Mouse (Mus musculus): ENCODE results near the gene Mroh2a. TPM values are rescaled to one million over a fixed set of nuclear protein-coding genes. Genes with fewer than 3 reads are reported as not detected.

Mroh2a gene
- polyA plus RNA-seq, 1 experiment from 2014 or later = 2.8 TPM

GRCm38 (mm10) chr1:88272851-88273250, 46.1 kb downstream of the Mroh2a start:
- Histone ChIP-seq H3K4me1 (ENCODE audit: insufficient read depth, low read length) (peaks cover 13% of the 10 kb centered on the region), H3K27me3 (ENCODE audit: insufficient read depth, low read length) (no peaks in the 10 kb centered on the region), H3K36me3 (ENCODE audit: insufficient read depth, low read length) (peaks cover 66% of the 10 kb centered on the region), H3K27ac (ENCODE audit: low read length) (no peak overlapping the region), H3K4me3 (ENCODE audit: low read length) (no peak overlapping the region), H3K4me2 (replicated peaks; ENCODE audit: low read depth, low read length) (no peak overlapping the region), H3K9me3 (ENCODE audit: low read length) (no peaks in the 10 kb centered on the region), H3K9ac (replicated peaks; ENCODE audit: low read length) (no peak overlapping the region)
- no peak for ATAC-seq (ENCODE audit: low FRiP score, low TSS enrichment)
- 64% methylated on average over 4 of the region's 4 CpGs for WGBS

GRCm38 (mm10) chr1:88273326-88273725, 46.5 kb downstream of the Mroh2a start:
- Histone ChIP-seq H3K36me3 (ENCODE audit: insufficient read depth, low read length) (peaks cover 61% of the 10 kb centered on the region), H3K27me3 (ENCODE audit: insufficient read depth, low read length) (no peaks in the 10 kb centered on the region), H3K4me3 (ENCODE audit: low read length) (no peak overlapping the region), H3K9me3 (ENCODE audit: low read length) (no peaks in the 10 kb centered on the region), H3K4me2 (replicated peaks; ENCODE audit: low read depth, low read length) (no peak overlapping the region), H3K9ac (replicated peaks; ENCODE audit: low read length) (no peak overlapping the region), H3K4me1 (ENCODE audit: insufficient read depth, low read length) (peaks cover 13% of the 10 kb centered on the region), H3K27ac (ENCODE audit: low read length) (no peak overlapping the region)
- 95% methylated on average over 3 of the region's 3 CpGs for WGBS
- ATAC-seq (ENCODE audit: low FRiP score, low TSS enrichment) = no peak

- Histone ChIP-seq H3K9me3 (ENCODE audit: low read length) (no peaks in the 10 kb centered on the region), H3K36me3 (ENCODE audit: insufficient read depth, low read length) (peaks cover 56% of the 10 kb centered on the region), H3K4me1 (ENCODE audit: insufficient read depth, low read length) (peaks cover 13% of the 10 kb centered on the region), H3K27me3 (ENCODE audit: insufficient read depth, low read length) (no peaks in the 10 kb centered on the region), H3K27ac (ENCODE audit: low read length) (no peak overlapping the region), H3K4me3 (ENCODE audit: low read length) (no peak overlapping the region), H3K9ac (replicated peaks; ENCODE audit: low read length) (no peak overlapping the region), H3K4me2 (replicated peaks; ENCODE audit: low read depth, low read length) (no peak overlapping the region)
- ATAC-seq (ENCODE audit: low FRiP score, low TSS enrichment) = no peak
- WGBS = 81% methylated on average over 4 of the region's 4 CpGs
Observed at GRCm38 (mm10) chr1:88273832-88274231, 47.0 kb downstream of the Mroh2a start.

DNA sequence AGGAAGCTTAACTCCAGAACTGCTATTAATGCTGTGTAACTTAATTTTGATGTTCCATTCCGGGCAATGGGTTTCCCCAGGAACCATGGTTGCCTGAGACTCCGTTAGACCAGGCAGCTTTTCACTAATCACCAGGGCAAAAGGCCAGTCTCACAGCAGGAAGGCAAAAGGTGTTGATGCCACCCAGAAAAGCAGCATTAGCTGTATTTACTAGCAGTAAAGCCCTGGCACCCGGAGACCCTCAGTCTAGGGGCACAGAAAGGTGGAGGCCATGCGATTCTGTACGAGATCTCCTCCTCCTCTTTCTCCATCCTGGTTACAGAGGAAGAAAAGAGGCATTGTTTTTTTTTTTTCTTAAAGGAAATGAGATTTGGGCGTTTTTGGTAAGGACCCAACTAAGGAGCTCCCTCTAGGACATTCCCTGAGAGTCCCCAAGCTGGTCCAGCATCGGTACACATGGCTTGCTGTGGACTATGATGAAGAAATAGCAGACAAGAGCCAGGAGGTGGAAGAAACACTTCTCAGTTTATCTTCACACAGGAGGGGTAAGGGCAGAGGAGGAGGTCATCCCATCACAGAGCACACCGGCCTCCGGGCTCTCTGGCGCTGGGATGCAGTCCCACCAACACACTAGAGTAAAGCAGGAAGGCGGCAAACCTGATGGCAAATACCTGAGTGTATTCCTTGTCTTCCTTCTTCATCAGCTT, 47.7 kb downstream of the Mroh2a start:
- H3K4me1 ChIP-seq (ENCODE audit: insufficient read depth, low read length) = peaks cover 13% of the 10 kb centered on the region
- H3K4me2 ChIP-seq (replicated peaks; ENCODE audit: low read depth, low read length) = no peak overlapping the region
- no peak overlapping the region for H3K4me3 ChIP-seq (ENCODE audit: low read length)
- H3K9me3 ChIP-seq (ENCODE audit: low read length) = no peaks in the 10 kb centered on the region
- WGBS = 74% methylated on average over 11 of the region's 11 CpGs
- H3K27ac ChIP-seq (ENCODE audit: low read length) = no peak overlapping the region
- H3K9ac ChIP-seq (replicated peaks; ENCODE audit: low read length) = no peak overlapping the region
- H3K36me3 ChIP-seq (ENCODE audit: insufficient read depth, low read length) = peaks cover 49% of the 10 kb centered on the region
- H3K27me3 ChIP-seq (ENCODE audit: insufficient read depth, low read length) = no peaks in the 10 kb centered on the region
- ATAC-seq (ENCODE audit: low FRiP score, low TSS enrichment) = no peak

GRCm38 (mm10) chr1:88275078-88275680, 48.4 kb downstream of the Mroh2a start:
- Histone ChIP-seq H3K27ac (ENCODE audit: low read length) (no peak overlapping the region), H3K27me3 (ENCODE audit: insufficient read depth, low read length) (no peaks in the 10 kb centered on the region), H3K36me3 (ENCODE audit: insufficient read depth, low read length) (peaks cover 43% of the 10 kb centered on the region), H3K4me2 (replicated peaks; ENCODE audit: low read depth, low read length) (peak overlapping the region; percentile 53; the same call in 1 of the 2 replicates), H3K4me1 (ENCODE audit: insufficient read depth, low read length) (peaks cover 13% of the 10 kb centered on the region), H3K9me3 (ENCODE audit: low read length) (no peaks in the 10 kb centered on the region), H3K4me3 (ENCODE audit: low read length) (no peak overlapping the region), H3K9ac (replicated peaks; ENCODE audit: low read length) (no peak overlapping the region)
- ATAC-seq (ENCODE audit: low FRiP score, low TSS enrichment) = no peak
- WGBS = 69% methylated on average over 13 of the region's 13 CpGs

DNA sequence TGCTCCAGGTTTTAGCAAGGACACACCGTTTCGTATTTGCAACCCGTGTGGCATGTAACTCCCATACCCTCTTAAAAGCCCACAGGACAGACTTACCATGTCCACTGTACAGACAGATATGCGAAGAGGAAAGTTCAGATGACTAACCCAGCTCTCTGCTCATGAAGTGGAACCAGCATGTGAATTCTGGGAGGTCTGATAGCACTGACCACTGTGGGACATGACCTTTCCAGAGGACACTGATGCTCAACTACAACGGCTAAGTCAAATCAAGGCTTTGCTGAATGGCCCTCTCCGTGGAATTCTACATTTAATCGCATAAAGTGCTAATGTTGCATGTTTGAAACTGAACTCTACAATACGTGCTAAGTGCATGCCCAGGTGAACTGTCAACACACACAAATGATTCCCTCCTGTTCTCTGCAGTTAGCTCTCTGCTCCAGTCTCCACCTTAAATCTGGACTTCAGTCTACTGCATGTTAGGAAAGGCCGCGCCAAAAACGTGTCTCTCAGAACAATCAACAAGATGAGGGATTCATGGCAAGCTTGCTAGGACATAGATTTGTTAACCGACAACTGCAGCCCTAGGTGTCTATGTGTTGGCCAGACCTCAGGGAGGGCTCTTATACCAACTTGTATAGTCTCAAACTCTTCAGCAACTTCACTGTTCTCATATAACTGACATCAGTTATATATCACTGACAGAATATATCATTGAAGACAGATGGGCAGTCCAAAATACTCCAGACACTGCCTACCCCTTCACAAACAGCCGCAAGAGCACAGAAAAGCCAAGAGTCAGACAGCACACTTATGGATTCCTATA, 49.1 kb downstream of the Mroh2a start:
- Histone ChIP-seq H3K27me3 (ENCODE audit: insufficient read depth, low read length) (no peaks in the 10 kb centered on the region), H3K9me3 (ENCODE audit: low read length) (no peaks in the 10 kb centered on the region), H3K4me3 (ENCODE audit: low read length) (peak overlapping the region; percentile 52), H3K27ac (ENCODE audit: low read length) (no peak overlapping the region), H3K9ac (replicated peaks; ENCODE audit: low read length) (peak overlapping the region; percentile 70), H3K4me2 (replicated peaks; ENCODE audit: low read depth, low read length) (peak overlapping the region; percentile 53), H3K36me3 (ENCODE audit: insufficient read depth, low read length) (peaks cover 43% of the 10 kb centered on the region), H3K4me1 (ENCODE audit: insufficient read depth, low read length) (peaks cover 13% of the 10 kb centered on the region)
- 66% methylated on average over 13 of the region's 13 CpGs for WGBS
- no peak for ATAC-seq (ENCODE audit: low FRiP score, low TSS enrichment)

DNA sequence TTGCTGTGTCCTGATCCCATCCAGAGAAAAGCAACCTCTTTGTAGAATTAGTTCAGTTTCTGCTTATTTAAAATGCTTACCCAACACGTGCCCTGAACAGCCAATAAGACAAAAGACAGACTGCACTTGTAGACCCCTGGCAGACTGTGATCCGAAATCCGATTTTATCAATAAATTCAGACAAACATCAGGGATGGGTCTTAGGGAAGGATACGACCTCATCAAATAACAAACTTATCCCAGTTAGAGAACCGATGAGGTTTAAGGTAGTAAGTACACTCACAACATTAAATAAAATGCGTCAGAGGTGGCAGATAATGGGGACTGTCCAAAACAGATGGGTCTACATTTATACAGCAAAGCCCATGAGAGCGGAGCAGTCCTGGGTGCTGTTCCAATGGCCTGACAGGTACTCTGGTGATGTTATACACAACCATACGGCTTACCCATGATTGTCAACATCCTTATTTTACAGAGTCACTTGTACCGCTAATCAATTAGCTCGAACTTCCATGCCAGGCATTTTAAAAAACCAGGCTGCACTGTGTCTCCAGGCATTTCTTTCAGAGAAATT, 49.8 kb downstream of the Mroh2a start:
- 24% methylated on average over 10 of the region's 10 CpGs for WGBS
- H3K4me1 ChIP-seq (ENCODE audit: insufficient read depth, low read length) = peaks cover 13% of the 10 kb centered on the region

DNA sequence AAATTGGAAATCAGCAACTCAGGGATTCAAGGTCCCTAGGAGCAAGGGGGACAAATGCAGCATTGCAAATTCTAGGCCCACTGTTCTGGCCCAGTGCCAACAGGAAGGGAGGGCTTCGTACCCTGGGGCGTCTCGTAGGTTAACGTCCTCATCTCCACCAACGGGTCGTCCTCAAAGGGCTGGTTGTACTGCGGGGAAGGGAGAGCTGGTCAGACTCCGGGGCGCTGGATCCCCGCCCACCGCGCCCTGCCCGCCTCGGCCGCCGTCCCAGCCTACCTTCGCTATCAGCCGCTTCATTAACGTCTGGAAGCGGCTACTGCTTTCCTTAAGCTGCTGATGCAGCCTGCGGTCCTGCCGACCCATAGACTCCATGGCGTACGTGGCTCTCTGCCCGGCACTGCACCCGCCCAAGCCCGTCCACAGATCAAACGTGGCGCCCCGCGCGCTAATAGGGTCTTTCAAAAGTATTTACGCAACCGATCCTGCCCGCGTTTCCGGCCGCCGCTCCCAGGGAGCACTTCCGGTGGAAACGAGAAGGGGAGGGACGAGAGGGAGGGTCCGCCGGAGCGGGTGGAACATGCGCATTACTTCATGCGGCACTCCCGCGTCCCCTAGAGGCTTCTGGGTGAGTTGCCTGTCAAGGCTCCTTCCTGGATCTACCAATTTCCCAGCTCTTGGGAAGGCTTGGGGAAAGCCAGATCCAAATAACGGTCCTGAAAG, 50.5 kb downstream of the Mroh2a start, which contains the start of the genes Hjurp and Trpm8:
Gene Hjurp, minus strand, starts transcription at position 536 of the 720 bp plus-strand sequence.
Gene Trpm8, plus strand, starts transcription at position 564 of the 720 bp plus-strand sequence.
- Histone ChIP-seq H3K27ac (ENCODE audit: low read length) (peak within 1 kb of the TSS; percentile 74), H3K36me3 (ENCODE audit: insufficient read depth, low read length) (peaks cover 32% of the 10 kb centered on the region), H3K9me3 (ENCODE audit: low read length) (peaks cover 3% of the 10 kb centered on the region; the same call in 1 of the 2 replicates), H3K4me2 (replicated peaks; ENCODE audit: low read depth, low read length) (peak within 1 kb of the TSS; percentile 53), H3K27me3 (ENCODE audit: insufficient read depth, low read length) (no peaks in the 10 kb centered on the region), H3K4me1 (ENCODE audit: insufficient read depth, low read length) (peaks cover 13% of the 10 kb centered on the region), H3K9ac (replicated peaks; ENCODE audit: low read length) (peak within 1 kb of the TSS; percentile 70), H3K4me3 (ENCODE audit: low read length) (peak within 1 kb of the TSS; percentile 52)
- 1% methylated on average over 50 of the region's 50 CpGs for WGBS
- ATAC-seq (ENCODE audit: low FRiP score, low TSS enrichment) = peak; percentile 97

More for the DNA sequence above, 49.8 kb downstream of the Mroh2a start:
- Histone ChIP-seq H3K27ac (ENCODE audit: low read length) (peak overlapping the region; percentile 74), H3K9me3 (ENCODE audit: low read length) (no peaks in the 10 kb centered on the region), H3K9ac (replicated peaks; ENCODE audit: low read length) (peak overlapping the region; percentile 70), H3K27me3 (ENCODE audit: insufficient read depth, low read length) (no peaks in the 10 kb centered on the region), H3K36me3 (ENCODE audit: insufficient read depth, low read length) (peaks cover 38% of the 10 kb centered on the region), H3K4me2 (replicated peaks; ENCODE audit: low read depth, low read length) (peak overlapping the region; percentile 53), H3K4me3 (ENCODE audit: low read length) (peak overlapping the region; percentile 52)
- peak; percentile 36 for ATAC-seq (ENCODE audit: low FRiP score, low TSS enrichment)

All from kidney, embryonic 16.5 days (tissue).